Mouse (Mus musculus) kidney, postnatal 0 days (tissue): ENCODE results near the gene Arhgap42. TPM values are rescaled to one million over a fixed set of nuclear protein-coding genes. Genes with fewer than 3 reads are reported as not detected.

Source experiments
- ATAC-seq: fragments of 200-750 bp; cut with Nextera tagmentation; replicated peaks from 2 replicates; pipeline ENCODE4 v1.8.0; 2017; ENCODE audit warnings: low read depth, moderate number of reproducible peaks, moderate TSS enrichment, moderate library complexity; ENCODE audit not compliant: low FRiP score
- DNase-seq: peaks from one replicate; pipeline ENCODE4 v3.0.0-alpha.2; 2016; ENCODE audit warnings: low spot score
- H3K27ac ChIP-seq: fragments of 300-500 bp; sonication (generic); 2 replicates; pipeline ENCODE4 v1.5.1; 2014; ENCODE audit warnings: mild to moderate bottlenecking
- H3K27me3 ChIP-seq: fragments of 300-500 bp; sonication (generic); 2 replicates; pipeline ENCODE4 v1.6.1; 2014; ENCODE audit warnings: low read length, mixed read lengths; ENCODE audit not compliant: insufficient read depth
- H3K36me3 ChIP-seq: fragments of 300-500 bp; sonication (generic); 2 replicates; pipeline ENCODE4 v1.6.1; 2014; ENCODE audit warnings: low read length, mixed read lengths; ENCODE audit not compliant: insufficient read depth
- H3K4me1 ChIP-seq: fragments of 300-500 bp; sonication (generic); replicated peaks from 2 replicates; pipeline ENCODE4 v1.6.1; 2014; ENCODE audit warnings: antibody characterized with exemption, low read length, mixed read lengths; ENCODE audit not compliant: insufficient read depth
- H3K4me2 ChIP-seq: fragments of 300-500 bp; sonication (generic); 2 replicates; pipeline ENCODE4 v1.6.1; 2014; ENCODE audit warnings: mild to moderate bottlenecking, low read length, moderate library complexity, mixed read lengths
- H3K4me3 ChIP-seq: fragments of 300-500 bp; sonication (generic); replicated peaks from 2 replicates; pipeline ENCODE4 v1.5.1; 2014; ENCODE audit warnings: low read depth, low read length
- H3K9ac ChIP-seq: fragments of 300-500 bp; sonication (generic); 2 replicates; pipeline ENCODE4 v1.6.1; 2014; ENCODE audit warnings: low read depth, low read length
- H3K9me3 ChIP-seq: fragments of 300-500 bp; sonication (generic); replicated peaks from 2 replicates; pipeline ENCODE4 v1.6.1; 2016; ENCODE audit warnings: low read length, inconsistent platforms, mixed read lengths
- CTCF ChIP-seq: IDR thresholded peaks from 2 replicates; pipeline ENCODE4 v1.5.1; 2016; ENCODE audit warnings: antibody characterized with exemption, low read depth, mild to moderate bottlenecking, moderate library complexity
- WGBS: fragments of 180-500 bp; shearing (Covaris S2); extraction: QIAGEN DNeasy Blood & Tissue Kit; methylation state at CpG from one replicate; pipeline ENCODE4 v1.1.7; 2014; 5-methylcytosine and 5-hydroxymethylcytosine counted together
- polyA plus RNA-seq: library from polyadenylated mRNA; unstranded; fragments of >200 nt; fragmentation: Nextera tagmentation; extraction: Ambion mirVana; gene quantifications from 2 replicates; pipeline ENCODE4 v1.2.1, GENCODE M21; 2015

Arhgap42 gene
- polyA plus RNA-seq, 1 experiment from 2014 or later, result 30.8 TPM

GRCm38 (mm10) chr9:9211411-9212087, 27.4 kb downstream of the Arhgap42 start:
- Histone ChIP-seq H3K4me1 (no peaks in the 10 kb centered on the region), H3K27ac (no peak overlapping the region), H3K27me3 (no peaks in the 10 kb centered on the region), H3K9me3 (no peaks in the 10 kb centered on the region), H3K4me2 (no peak overlapping the region), H3K36me3 (no peaks in the 10 kb centered on the region), H3K4me3 (no peak overlapping the region), H3K9ac (no peak overlapping the region)
- no peak for ATAC-seq
- 88% methylated on average over 3 of the region's 3 CpGs for WGBS
- no peak for DNase-seq
- TF ChIP-seq CTCF, result no peak

- Histone ChIP-seq H3K4me2 (no peak overlapping the region), H3K9me3 (no peaks in the 10 kb centered on the region), H3K27me3 (no peaks in the 10 kb centered on the region), H3K4me1 (no peaks in the 10 kb centered on the region), H3K36me3 (no peaks in the 10 kb centered on the region), H3K4me3 (no peak overlapping the region), H3K9ac (no peak overlapping the region), H3K27ac (no peak overlapping the region)
- WGBS, result 70% methylated on average over 2 of the region's 2 CpGs
- ATAC-seq (no peak), DNase-seq (no peak)
- no peak for TF ChIP-seq CTCF
Observed at GRCm38 (mm10) chr9:9210464-9210863, 28.4 kb downstream of the Arhgap42 start.

GRCm38 (mm10) chr9:9208205-9208604, 30.7 kb downstream of the Arhgap42 start:
- DNase-seq (no peak), ATAC-seq (no peak)
- Histone ChIP-seq H3K4me2 (no peak overlapping the region), H3K27me3 (no peaks in the 10 kb centered on the region), H3K36me3 (no peaks in the 10 kb centered on the region), H3K9ac (no peak overlapping the region), H3K4me3 (no peak overlapping the region), H3K9me3 (no peaks in the 10 kb centered on the region), H3K4me1 (no peaks in the 10 kb centered on the region), H3K27ac (no peak overlapping the region)
- TF ChIP-seq CTCF, result no peak

- H3K9me3 ChIP-seq, result no peaks in the 10 kb centered on the region
- no peaks in the 10 kb centered on the region for H3K27me3 ChIP-seq
- H3K4me3 ChIP-seq, result no peak overlapping the region
- no peak overlapping the region for H3K9ac ChIP-seq
- H3K27ac ChIP-seq, result no peak overlapping the region
- WGBS, result 58% methylated on average over 4 of the region's 4 CpGs
- no peak for TF ChIP-seq CTCF
- DNase-seq, result no peak
- H3K36me3 ChIP-seq, result no peaks in the 10 kb centered on the region
- no peak for ATAC-seq
- no peak overlapping the region for H3K4me2 ChIP-seq
- no peaks in the 10 kb centered on the region for H3K4me1 ChIP-seq
Observed at GRCm38 (mm10) chr9:9207251-9207650, 31.6 kb downstream of the Arhgap42 start.

GRCm38 (mm10) chr9:9200827-9201388, 38.0 kb downstream of the Arhgap42 start:
- no peaks in the 10 kb centered on the region for H3K27me3 ChIP-seq
- H3K9me3 ChIP-seq, result no peaks in the 10 kb centered on the region
- DNase-seq (no peak), ATAC-seq (no peak)
- no peak overlapping the region for H3K27ac ChIP-seq
- TF ChIP-seq CTCF, result no peak
- H3K36me3 ChIP-seq, result no peaks in the 10 kb centered on the region
- H3K9ac ChIP-seq, result no peak overlapping the region
- no peaks in the 10 kb centered on the region; the same call in 1 of the 2 replicates for H3K4me1 ChIP-seq
- H3K4me2 ChIP-seq, result no peak overlapping the region
- no peak overlapping the region for H3K4me3 ChIP-seq
- WGBS, result 59% methylated on average over 8 of the region's 8 CpGs

GRCm38 (mm10) chr9:9199170-9199841, 39.6 kb downstream of the Arhgap42 start:
- no peaks in the 10 kb centered on the region for H3K9me3 ChIP-seq
- H3K27me3 ChIP-seq, result no peaks in the 10 kb centered on the region
- H3K9ac ChIP-seq, result no peak overlapping the region
- DNase-seq (no peak), ATAC-seq (no peak)
- H3K4me1 ChIP-seq, result no peaks in the 10 kb centered on the region; the same call in 1 of the 2 replicates
- H3K36me3 ChIP-seq, result no peaks in the 10 kb centered on the region
- no peak for TF ChIP-seq CTCF
- H3K4me2 ChIP-seq, result no peak overlapping the region
- H3K27ac ChIP-seq, result no peak overlapping the region
- no peak overlapping the region for H3K4me3 ChIP-seq
- WGBS, result 58% methylated on average over 8 of the region's 8 CpGs
